Mouse (Mus musculus) spleen, postnatal 4 days (tissue): Measurements from ENCODE around the gene Gm11627.
A peak's percentile ranks its signal among the peaks of the same experiment; 100 is the strongest.

Experiments used
- DNase-seq, 2 experiments: peaks; one replicate each; pipeline ENCODE4 v3.0.0; 2022; ENCODE audit warnings: low spot score in 2 of 2

The Gm11627 gene

DNA sequence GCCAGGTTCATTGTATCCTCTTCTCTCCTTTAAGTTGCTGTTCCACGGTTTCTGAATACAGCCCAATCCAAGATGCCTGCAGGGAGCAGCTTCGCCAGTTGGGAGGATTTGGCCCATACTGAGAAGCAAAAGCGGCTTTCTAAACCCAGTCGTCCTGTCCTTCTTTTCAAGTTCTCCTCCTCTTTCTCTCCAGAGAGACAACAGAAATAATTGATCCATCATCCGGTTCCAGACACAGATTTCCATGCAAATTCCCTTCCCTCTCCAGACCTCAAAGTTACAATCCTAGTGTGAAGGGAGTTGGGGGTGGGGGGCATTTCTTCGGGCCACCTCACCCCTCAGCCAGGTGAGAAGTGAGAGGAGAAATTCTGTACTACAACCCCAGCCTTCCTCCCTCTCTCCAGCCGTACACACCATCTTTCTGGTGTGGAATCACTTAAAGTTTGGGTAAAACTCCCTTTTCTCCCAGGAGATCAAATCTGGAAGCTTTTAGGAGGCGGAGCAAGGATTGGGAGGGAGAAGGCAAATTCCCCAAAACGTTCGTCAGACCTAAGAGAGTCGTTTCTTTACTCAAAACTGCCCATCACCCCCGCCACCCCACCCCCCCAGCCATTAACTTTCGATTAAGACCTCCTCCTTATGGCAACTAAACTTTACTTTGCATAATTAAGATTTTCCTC, 23.7 kb upstream of the Gm11627 start:
- no peak for DNase-seq

DNA sequence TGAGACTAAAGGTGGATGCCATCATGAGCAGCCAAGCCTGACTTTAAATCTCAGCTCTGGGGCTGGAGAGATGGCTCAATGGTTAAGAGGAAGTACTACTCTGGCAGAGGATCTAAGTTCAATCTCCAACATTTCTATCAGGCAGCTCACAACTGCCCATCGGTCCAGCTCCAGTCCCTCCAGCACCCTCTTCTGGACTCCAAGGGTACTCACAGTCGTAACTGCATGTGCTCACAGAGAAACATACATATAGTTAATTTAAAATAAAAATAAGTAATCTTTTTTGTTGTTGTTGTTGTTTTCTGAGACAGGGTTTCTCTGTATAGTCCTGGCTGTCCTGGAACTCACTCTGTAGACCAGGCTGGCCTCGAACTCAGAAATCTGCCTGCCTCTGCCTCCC, 20.7 kb upstream of the Gm11627 start:
- DNase-seq, result no peak

DNA sequence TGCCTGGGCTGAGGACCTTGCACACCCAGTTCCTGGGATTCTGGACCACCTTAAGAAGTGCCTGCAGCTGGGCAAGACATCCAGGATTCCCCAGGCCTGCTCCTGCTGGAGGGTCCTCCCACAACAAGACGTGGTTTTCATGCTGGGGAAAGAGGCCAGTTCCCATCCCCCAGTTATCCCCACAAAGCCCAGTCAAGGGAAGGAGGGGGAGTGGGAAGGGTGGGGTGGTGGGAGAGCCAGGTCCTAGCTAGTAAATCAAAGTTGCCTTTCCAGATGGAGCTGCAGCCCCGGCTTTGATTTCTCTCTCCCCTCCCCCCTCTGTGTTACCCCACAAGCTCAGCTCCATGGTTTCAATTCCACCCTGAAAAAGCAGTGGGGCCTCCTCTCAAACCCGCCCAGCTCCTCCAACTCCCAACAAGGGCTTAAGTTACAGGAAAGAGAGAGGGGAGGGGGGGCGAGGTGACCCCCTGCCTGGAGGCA, 16.1 kb upstream of the Gm11627 start:
- no peak for DNase-seq

DNA sequence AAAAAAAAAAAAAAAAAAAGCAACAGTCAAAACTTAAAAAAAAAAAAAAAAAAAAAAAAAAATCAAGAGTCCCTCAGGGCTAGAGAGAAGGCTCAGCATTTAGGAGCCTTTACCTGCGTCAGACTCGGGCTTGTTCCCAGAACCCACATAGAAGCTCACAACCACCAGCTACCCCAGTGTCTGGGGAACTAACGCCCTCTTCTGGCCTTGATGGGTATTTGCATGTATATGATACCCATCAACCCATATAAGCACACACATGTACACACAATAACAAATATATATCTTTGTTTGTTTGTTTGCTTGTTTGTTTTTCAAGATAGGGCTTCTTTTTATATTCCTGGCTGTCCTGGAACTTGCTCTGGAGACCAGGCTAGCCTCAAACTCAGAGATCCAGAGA, 8.3 kb upstream of the Gm11627 start:
- DNase-seq, result no peak

DNA sequence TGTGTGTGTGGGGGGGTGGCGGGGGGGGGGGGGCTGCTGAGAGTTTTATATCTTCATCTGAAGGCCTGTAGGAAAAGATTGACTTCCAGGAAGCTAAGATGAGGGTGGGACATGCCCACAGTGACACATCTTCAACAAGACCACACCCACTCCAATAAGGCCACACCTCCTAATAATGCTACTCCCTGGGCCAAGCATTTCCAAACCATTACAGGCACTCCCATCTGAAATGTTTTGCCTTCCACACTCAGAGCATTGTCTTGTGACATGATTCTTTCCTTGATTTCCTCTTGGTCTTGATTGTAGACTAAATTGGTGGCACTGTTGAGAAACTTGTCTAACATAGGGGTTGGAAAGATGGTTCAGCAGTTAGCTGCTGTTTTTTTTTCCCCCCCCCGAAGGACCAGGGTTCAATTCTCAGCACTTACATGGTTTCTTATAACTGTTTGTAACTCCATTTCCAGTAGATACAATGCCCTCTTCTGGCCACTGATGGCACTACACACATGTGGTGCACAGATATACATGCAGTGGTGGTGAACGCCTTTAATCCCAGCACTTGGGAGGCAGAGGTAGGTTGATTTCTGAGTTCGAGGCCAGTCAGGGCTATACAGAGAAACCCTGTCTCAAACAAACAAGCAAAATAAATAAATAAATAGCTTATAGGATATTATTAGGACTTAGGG, 7.3 kb upstream of the Gm11627 start:
- DNase-seq, result no peak

DNA sequence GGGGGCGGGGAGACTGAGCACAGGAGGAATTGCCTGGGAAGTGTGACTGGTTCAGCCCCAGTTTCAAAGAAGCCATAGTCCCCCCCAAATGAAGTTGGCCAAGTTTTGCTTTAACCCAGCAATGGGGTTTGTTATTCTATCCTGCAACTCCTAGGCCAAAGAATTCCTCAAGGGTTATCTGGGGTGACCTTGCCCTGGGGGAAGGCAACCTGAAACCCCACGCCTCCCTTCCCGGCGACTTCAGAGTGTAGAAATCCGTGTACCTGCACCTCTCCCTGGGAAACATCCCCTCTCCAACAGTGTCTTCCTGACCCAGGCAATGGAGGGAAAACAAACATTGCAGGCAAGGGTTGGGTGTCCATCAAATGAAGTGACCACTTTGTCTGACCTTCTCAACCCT, 3.5 kb upstream of the Gm11627 start:
- no peak for DNase-seq

DNA sequence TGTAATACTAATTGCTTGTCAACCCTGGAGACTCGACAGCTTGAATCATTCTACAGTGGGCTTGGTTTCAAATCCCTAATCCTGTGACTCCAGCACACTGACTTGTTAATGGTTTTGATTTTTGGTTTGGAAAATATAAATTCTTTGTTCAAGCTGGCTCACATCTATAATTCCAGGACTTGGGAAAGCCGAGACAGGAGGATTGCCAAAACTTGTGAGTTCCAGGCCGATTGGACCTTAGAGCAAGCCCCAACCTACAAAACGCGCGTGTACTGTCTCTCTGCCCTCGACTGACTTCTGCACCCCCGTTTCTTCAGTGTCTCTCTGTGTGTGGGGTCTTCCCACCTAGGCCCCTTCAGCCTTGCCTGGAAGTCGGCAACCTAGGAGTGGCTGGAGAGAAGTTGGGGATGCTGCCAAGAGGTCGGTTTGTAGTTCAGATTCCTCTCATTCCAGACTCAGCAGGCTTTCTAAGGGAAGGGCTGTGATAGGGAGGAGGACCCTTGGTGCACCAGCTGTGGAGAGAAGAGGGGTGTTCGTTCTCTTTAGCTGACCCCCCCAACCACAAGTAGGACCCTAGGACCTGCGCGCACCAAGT, 2.9 kb upstream of the Gm11627 start:
- DNase-seq, result no peak

DNA sequence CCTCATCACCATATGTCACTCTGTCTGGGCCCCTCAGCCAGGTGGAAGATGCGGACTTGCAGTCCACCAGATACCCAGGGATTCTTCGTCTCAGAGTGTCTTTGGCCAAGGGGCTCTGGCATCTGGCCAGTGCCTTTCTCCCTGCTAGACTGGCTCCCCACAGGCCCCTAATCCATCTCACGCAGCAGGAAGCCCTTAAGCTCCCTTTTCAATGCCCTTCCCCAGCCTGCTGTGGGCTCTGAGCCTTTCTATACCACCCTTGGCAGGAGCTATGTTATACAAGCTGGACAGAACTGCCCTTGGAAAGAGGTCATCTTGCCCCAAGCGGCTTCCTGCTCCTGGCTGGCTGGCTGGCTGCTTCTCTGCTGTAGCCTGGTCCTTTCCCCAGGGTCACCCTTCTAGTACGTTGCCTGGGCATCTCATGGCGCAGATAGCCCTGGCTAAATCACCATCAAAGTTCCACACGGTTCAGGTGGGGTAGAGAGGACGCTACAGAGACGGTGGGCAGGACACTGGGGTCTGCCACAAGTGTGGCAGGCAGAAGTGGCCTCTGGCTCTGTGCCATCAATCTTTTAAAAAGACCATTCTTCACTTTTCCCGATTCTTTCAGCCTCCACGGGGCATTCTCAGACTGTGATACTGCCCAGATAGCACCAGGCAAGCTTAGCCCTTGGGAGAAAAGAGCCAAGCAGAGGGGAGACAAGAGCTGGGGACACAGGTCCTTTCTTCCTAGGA, 2.2 kb upstream of the Gm11627 start:
- DNase-seq, result no peak

DNA sequence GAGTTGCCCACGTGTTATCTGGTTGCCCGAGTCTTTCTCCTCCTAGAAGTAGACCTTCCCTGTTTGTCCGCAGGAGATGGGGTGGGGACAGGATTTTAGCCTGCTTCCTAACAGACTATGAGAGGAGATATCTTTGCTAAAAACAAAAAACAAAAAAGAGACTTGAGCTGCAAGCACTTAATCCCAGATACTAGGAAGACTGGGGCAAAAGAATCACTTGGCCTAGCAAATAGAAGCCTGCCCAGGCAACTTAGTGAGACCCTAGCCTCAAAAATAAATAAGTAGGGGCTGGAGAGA, 721 bp upstream of the Gm11627 start:
- DNase-seq, result no peak

DNA sequence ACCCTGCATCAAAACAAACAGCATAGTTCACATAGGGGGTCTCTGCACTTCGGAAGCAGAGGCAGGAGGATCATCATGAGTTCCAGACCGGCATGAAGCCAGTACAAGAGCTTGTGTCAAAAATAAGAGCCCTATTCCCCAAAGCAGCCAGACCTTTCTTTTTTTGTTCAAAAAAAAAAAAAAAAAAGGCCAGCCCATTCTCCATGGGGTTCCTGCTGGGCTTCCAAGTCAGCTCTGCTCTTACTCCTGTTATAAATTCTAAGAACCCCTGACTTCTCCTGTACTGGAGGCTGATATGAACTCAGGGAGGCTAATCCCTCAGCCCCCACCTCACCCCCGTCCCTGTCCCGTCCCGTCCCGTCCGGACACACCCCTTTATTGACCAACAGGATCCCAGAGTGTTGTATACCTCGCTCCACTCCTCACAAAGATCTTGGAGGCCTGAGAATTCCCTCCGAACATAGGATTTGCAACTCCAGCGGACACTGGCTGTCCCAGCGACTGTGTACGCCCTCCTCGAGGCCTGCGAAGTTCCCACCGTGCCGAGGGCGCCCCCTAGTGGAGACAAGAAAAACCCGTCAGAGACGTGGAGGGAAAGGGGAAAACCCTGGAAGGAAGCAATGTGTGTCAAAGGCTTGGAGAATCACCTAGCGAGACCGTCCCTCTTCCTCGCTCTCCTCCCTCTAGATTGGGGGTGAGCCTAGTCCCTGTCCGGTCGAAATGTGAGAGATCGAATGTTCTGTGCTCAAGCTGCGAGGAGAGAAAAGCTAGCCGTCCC, 731 bp downstream of the Gm11627 start:
- peak; percentile 73 to 92 for DNase-seq

DNA sequence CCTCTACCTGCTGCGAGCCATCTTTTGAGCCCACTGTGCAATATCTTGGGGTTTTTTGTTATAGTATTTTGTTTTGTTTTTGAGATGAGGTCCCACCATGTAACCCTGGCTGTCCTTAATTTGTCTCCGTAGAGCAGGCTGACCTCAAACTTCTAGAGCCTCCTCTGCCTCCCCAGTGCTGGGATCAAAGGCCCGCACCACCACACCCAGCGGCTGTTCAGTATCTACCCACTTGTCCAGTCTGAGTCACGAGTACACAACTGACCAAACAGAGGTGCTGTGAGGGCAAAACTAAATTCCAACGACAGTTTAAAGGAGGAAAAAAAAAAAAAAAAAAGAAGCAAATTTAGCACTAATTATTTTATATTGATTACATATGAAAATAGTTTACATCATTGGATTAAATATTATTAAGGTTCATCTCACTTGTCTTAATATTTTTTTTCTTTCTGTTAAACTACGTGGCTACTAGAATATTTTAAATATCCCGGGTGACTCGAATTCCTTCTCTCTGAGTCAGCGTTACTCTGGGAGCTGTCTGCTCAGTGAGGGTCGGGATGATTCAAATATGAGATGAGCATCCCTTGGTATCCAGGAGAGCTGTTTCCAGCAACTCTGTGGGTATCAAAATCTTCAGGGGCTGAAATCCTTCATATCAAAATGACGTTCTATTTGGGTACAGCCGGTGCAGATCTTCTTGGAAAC, 3.1 kb downstream of the Gm11627 start:
- DNase-seq, result no peak

DNA sequence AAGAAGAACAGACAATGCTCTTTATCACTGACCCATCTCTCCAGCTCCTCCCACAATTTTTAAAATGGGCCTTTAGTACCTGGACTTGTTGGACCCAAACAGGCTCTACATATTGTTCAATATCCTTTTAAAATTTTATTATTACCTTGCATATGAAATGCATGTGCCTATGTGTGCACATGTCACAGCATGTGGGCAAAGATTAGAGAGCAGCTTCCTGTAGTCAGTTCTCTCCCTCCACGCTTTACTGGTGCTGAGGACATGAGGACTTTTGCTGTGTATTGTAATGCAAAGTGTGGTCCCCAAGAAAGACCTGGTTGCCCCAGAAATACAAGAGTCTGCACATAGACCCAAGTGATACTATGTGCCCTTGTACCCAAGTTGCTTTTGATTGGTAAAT, 4.2 kb downstream of the Gm11627 start:
- no peak for DNase-seq

DNA sequence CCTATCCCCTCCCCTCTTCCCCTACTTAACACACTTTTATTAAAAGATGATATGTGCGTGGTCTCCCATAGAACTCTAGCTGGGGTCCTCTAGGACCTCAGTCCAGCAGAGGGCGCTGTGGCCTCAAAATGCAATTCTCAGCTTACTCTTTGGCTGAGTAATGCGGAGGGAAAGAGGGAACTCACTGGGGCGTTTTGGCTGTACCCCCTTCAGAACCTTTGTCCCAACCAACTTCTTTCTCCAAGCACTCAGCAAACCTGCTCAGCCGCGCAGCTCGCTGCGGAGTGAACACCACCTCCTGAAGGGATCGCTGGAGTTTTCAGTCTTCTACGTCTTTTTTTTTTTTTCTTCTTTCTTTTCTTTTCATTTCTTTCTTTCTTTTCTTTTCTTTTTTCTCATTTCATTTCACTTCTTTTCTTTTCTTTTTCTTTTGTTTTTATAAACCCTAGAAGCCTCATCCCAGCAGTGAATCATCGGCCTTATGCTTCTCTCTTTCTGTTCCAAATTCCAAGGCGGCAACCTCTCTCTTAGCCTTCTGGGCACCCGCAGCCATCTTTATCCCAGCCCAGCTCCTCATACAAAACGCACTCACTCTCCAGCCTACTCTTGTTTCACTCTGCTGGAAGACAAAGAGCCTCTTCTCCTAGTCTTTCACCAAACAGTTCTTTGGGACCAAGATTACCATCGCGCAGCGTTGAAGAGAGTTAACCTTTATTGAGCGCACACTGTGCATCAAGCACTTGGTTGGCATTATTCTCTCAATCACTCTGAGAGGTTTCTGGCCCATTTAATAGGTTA, 6.2 kb downstream of the Gm11627 start:
- DNase-seq, result peak; percentile 78 to 94

DNA sequence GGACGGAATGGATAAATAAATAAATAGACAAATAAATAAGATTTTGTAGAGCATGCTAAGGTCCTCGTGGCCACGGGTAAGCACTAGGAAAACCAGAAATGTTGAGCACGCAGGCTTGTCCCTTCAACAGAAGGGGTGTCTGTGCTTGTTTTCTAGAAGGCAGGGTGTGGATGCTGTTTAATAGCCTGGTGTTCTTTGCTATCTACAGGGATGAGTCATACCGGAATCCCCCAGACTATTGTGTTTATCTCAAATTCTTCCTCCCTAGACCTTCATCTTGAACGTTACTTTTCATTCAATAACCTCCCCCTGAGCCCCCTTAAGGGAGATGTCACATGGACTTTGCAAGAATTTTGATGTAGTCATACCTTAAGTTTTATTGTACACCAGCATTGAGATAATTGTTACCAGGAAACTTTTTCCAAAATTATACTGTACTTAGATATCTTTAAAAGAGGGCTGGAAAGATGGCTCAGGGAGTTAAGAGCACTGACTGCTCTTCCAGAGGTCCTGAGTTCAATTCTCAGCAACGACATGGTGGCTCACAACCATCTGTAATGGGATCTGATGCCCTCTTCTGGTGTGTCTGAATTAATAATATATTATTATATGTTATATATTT, 10.4 kb downstream of the Gm11627 start:
- DNase-seq, result no peak

DNA sequence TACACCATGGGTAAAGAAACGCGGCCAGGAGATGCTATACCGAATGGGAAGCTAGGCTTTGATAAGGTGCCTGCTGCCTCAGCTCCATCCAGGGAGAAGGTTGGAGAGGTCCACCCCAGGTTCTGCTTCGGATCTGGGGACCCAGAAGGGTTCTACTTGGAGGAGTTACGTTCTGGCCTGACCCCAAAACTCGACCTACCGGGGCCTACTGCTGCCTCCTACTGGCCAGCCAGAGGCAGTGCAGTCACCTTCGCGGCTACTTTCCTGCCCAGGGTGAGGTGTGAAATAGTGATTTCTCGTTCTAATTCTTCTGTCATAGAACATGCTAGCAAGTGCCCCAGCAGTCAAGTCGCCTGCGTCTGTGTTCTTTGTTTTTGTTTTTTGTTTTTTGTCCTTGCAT, 11.1 kb downstream of the Gm11627 start:
- no peak for DNase-seq

DNA sequence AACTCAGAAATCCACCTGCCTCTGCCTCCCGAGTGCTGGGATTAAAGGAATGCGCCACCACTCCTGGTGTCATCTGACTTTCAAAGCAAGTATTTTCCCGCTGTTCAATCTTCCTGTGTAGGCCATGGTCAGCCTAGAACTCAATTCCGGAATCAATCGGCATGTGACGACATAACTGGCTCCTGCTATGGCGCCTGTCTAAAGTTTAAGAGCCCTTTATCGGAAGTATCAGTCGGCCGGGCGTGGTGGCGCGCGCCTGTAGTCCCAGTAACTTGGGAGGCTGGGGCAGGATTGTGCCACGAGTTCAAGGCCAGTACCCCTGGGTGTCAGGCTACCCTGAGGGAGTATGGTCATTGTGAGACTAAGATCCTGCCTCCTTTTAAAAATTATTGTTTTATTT, 11.5 kb downstream of the Gm11627 start:
- no peak for DNase-seq

DNA sequence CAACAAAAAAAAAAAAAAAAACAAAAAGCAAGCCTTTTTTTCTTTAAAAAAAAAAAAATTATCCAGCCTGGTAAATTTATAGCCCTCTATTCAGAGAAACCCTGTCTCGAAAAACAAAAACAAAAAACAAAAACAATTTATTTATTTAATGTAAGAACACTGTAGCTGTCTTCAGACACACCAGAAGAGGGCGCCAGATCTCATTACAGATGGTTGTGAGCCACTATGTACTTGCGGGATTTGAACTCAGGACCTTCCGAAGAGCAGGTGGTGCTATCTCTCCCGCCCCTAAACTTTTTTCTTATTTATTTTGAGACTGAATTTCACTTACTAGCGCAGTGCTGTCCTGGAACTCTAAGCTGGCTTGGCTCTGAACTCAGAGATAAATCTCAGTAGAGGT, 12.1 kb downstream of the Gm11627 start:
- no peak for DNase-seq

DNA sequence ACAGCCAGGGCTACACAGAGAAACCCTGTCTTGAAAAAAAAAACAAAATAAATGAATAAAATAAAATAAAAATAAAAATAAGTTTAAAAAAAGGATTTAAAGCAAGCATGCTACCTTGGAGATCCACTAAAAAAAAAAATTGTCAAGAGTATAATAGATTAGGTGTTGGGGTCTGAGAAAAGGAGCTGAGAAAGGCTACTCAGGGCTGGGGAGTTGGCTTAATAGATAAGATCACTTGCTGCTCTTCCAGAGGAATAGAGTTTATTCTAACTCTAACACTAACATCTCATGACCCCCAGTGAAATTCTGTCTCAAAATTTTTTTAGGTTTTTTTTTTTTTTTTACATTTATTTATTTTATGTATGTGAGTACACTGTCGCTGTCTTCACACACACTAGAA, 13.0 kb downstream of the Gm11627 start:
- DNase-seq, result no peak

DNA sequence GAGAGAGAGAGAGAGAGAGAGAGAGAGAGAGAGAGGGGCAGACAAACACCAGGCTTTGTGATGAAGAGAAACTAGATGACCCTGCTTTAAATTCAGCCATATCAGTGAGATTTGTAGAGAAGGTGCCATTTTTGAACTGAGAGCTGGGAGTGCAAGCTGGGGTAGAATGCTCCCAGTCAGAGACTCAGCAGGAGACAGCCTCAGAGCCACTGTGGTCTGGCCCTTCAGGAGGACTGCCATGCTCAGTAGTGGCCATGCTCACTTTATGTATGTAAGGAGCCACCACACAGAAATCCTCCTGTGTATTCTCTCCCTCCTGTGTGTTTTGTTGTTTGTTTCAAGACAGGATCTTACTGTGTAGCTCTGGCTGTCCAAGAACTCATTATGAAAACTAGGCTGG, 13.5 kb downstream of the Gm11627 start:
- DNase-seq, result no peak
